Mouse (Mus musculus): Measurements from ENCODE around the gene Mrps25.

Gene Mrps25

DNA sequence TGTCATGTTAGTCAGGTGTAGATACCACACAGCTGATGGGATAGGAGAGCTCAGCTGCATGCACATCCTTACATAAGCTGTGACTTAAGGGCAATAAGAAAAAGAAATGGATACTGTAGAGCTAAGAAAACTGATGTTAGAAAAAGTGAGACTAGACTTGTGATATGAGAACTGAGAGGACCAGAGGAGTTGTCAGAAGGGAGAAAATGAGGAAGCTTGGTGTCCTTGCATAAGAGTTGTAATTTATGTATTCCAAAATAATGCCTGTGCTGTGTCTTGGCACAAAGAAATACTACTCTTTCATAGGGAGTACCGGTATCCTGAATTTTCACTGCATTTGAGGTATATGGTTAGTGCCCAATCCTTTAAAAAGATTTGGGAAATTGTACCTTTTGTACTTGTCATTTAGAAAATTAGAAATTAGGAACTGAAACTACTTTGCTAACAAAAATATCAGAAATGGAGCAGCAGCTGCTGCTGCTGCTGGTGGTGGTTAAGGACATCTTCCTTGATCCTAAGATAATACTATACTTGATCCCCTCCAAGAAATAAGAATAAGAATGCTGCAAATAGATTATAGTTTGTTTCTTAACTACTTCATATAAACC is 56.9 kb downstream of the Mrps25 start:
- DNase-seq (ENCODE audit: low read depth): no peak

DNA sequence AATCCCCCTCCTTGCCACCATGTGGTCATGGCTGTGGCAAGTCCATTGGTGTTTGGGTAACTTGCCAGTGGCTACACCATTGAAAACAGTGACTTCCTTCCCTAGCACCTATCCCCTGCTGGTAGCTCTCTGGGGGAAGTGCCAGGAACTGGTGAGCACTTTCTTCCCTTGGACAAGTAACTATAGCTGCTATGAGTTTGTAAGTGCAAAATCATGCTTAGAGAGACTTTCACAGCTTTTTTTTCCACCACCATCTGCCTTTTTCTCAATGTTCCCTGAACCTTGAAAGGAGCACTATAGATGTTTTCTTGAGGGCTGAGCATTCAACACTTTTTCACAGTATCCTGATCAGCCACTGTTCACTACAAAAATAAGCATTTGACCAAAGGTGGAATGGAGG is 59.3 kb downstream of the Mrps25 start:
- DNase-seq (ENCODE audit: low read depth): no peak
